In the genomic region with DNA sequence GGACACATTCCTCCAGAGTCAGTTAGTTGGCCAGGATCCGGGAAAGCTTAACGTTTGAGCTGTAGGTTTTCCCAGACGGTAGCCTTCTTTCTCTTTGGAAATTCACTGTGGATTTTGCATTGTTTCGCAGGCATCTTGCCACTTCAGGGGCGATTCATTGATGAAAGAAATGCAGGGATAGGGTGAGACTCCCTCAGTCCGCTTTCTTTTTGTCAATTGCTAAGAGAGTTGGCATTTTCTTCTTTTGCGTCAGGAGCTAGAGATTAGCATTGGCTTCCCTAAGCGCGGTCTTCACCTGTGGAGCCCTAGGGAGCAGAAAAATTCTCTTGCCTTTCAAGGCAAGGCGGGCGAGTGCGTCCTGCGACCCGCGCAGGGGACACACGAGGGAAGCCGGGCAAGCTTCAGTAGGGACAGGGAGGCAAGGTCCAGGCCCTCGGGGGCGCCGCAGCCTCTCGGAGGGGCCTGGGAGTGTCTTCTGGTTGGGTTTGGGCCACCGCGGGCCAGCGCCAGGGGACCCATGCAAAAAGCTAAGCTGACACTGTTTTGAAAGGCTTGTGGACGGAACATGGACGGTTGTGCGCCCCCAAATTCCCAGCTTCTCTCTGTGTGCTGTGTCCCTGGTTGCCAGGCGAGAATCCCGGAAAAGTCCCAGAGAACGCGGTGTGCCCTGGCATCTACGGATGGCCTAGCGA, we compare ENCODE assay signal across 8 mouse cellular contexts. TPM values are rescaled to one million over a fixed set of nuclear protein-coding genes. Genes with fewer than 3 reads are reported as not detected.
DNase-seq lines count a peak whose midpoint lies in the region; ATAC-seq lines count a peak whose summit lies in the region.

No protein-coding gene starts in this region.

- H3K4me2 ChIP-seq in kidney, embryonic 14.5 days (replicated peaks; ENCODE audit: low read depth, low read length) = peak overlapping the region; percentile 13; the same call in 1 of the 2 replicates
- peak overlapping the region; percentile 37 for H3K4me2 ChIP-seq in intestine, embryonic 15.5 days (replicated peaks)

- H3K36me3 ChIP-seq in kidney, embryonic 14.5 days (ENCODE audit: control insufficient read depth, insufficient read depth, low read length) = no peaks in the 10 kb centered on the region
- no peaks in the 10 kb centered on the region for H3K36me3 ChIP-seq in embryonic facial prominence, embryonic 10.5 days (replicated peaks)
- no peaks in the 10 kb centered on the region for H3K36me3 ChIP-seq in intestine, embryonic 15.5 days

- H3K9ac ChIP-seq in kidney, embryonic 14.5 days (ENCODE audit: low read depth, low read length) = no peak overlapping the region
- no peak overlapping the region for H3K9ac ChIP-seq in intestine, embryonic 15.5 days

- no peaks in the 10 kb centered on the region for H3K9me3 ChIP-seq in kidney, embryonic 14.5 days (ENCODE audit: control insufficient read depth, low read length)
- no peaks in the 10 kb centered on the region for H3K9me3 ChIP-seq in embryonic facial prominence, embryonic 10.5 days
- H3K9me3 ChIP-seq in intestine, embryonic 15.5 days = no peaks in the 10 kb centered on the region

- peaks cover 16% of the 10 kb centered on the region for H3K4me1 ChIP-seq in kidney, embryonic 14.5 days (ENCODE audit: control insufficient read depth, insufficient read depth, low read length)
- peaks cover 35% of the 10 kb centered on the region for H3K4me1 ChIP-seq in embryonic facial prominence, embryonic 10.5 days
- H3K4me1 ChIP-seq in intestine, embryonic 15.5 days (replicated peaks) = peaks cover 15% of the 10 kb centered on the region; the same call in 1 of the 2 replicates

- H3K27ac ChIP-seq in kidney, embryonic 14.5 days (ENCODE audit: low read depth, low read length) = no peak overlapping the region
- H3K27ac ChIP-seq in embryonic facial prominence, embryonic 10.5 days (replicated peaks) = no peak overlapping the region
- no peak overlapping the region for H3K27ac ChIP-seq in intestine, embryonic 15.5 days

- peak overlapping the region; percentile 17 for H3K4me3 ChIP-seq in kidney, embryonic 14.5 days (ENCODE audit: low read length)
- H3K4me3 ChIP-seq in embryonic facial prominence, embryonic 10.5 days = peak overlapping the region; percentile 36
- no peak overlapping the region; the same call in 1 of the 2 replicates for H3K4me3 ChIP-seq in intestine, embryonic 15.5 days (replicated peaks)

- peaks cover 49% of the 10 kb centered on the region for H3K27me3 ChIP-seq in kidney, embryonic 14.5 days (ENCODE audit: control insufficient read depth, insufficient read depth, low read length)
- H3K27me3 ChIP-seq in embryonic facial prominence, embryonic 10.5 days (replicated peaks; ENCODE audit: low read depth, poor library complexity, severe bottlenecking) = peaks cover 73% of the 10 kb centered on the region
- peaks cover 51% of the 10 kb centered on the region for H3K27me3 ChIP-seq in intestine, embryonic 15.5 days (replicated peaks)

- ATAC-seq in kidney, embryonic 14.5 days (ENCODE audit: low FRiP score, low TSS enrichment) = no peak
- ATAC-seq in intestine, embryonic 15.5 days = no peak
- no peak for ATAC-seq in megakaryocyte progenitor cell, adult 5-6 weeks (replicated peaks; ENCODE audit: poor library complexity)

- DNase-seq in kidney, postnatal 25 days = no peak
- peak; percentile 58 for DNase-seq in embryonic facial prominence, embryonic 10.5 days (ENCODE audit: low spot score)
- DNase-seq in neural tube, embryonic 10.5 days (ENCODE audit: extremely low spot score, low spot score) = peak; percentile 60
- no peak for DNase-seq in frontal cortex, postnatal 36 days (ENCODE audit: low spot score in 2 of 2)
- DNase-seq in spleen, postnatal 36 days (ENCODE audit: low spot score in 2 of 2) = no peak

- 1% methylated on average over 33 of the region's 33 CpGs for WGBS in kidney, embryonic 14.5 days
- 1% methylated on average over 33 of the region's 33 CpGs for WGBS in embryonic facial prominence, embryonic 10.5 days
- WGBS in intestine, embryonic 15.5 days = 6% methylated on average over 33 of the region's 33 CpGs

RNA-seq across cellular contexts. Expression of a gene that starts 8.8 kb away (rescaled TPM):
- polyA plus RNA-seq in kidney, embryonic 14.5 days (2014; fragmentation: Nextera tagmentation; extraction: Ambion mirVana) = 0.11 and 0.19 TPM in 2 replicates
- polyA plus RNA-seq in embryonic facial prominence, embryonic 10.5 days (2016; fragmentation: Nextera tagmentation; extraction: Ambion mirVana) = 0.39 and 0.67 TPM in 2 replicates
- polyA plus RNA-seq in intestine, embryonic 15.5 days (2015; fragmentation: Nextera tagmentation; extraction: Ambion mirVana) = not detected in 2 replicates
- total RNA-seq in megakaryocyte progenitor cell, adult 5-6 weeks (2015) = not detected in 2 replicates
- total RNA-seq in megakaryocyte progenitor cell, adult 5-6 weeks (2017) = not detected in 2 replicates

RNA-seq across cellular contexts. Expression of a gene that starts 31.9 kb away (rescaled TPM):
- 9.8 and 14.5 TPM in 2 replicates for polyA plus RNA-seq in kidney, embryonic 14.5 days (2014; fragmentation: Nextera tagmentation; extraction: Ambion mirVana)
- polyA plus RNA-seq in embryonic facial prominence, embryonic 10.5 days (2016; fragmentation: Nextera tagmentation; extraction: Ambion mirVana) = 14.7 and 15.3 TPM in 2 replicates
- polyA plus RNA-seq in intestine, embryonic 15.5 days (2015; fragmentation: Nextera tagmentation; extraction: Ambion mirVana) = 16.4 and 16.7 TPM in 2 replicates
- 7.5 and 13.9 TPM in 2 replicates for total RNA-seq in megakaryocyte progenitor cell, adult 5-6 weeks (2015)
- total RNA-seq in megakaryocyte progenitor cell, adult 5-6 weeks (2017) = 15.5 and 22.7 TPM in 2 replicates

RNA-seq across cellular contexts. Expression of a gene that starts 32.0 kb away (rescaled TPM):
- 24.1 and 31.8 TPM in 2 replicates for polyA plus RNA-seq in kidney, embryonic 14.5 days (2014; fragmentation: Nextera tagmentation; extraction: Ambion mirVana)
- 16.8 and 18.0 TPM in 2 replicates for polyA plus RNA-seq in embryonic facial prominence, embryonic 10.5 days (2016; fragmentation: Nextera tagmentation; extraction: Ambion mirVana)
- polyA plus RNA-seq in intestine, embryonic 15.5 days (2015; fragmentation: Nextera tagmentation; extraction: Ambion mirVana) = 16.5 and 20.6 TPM in 2 replicates
- 11.3 and 14.8 TPM in 2 replicates for total RNA-seq in megakaryocyte progenitor cell, adult 5-6 weeks (2015)
- 9.7 and 20.9 TPM in 2 replicates for total RNA-seq in megakaryocyte progenitor cell, adult 5-6 weeks (2017)

Comparison
In these comparisons a context has a peak if more than half of its experiments do, and no peak if none do; other contexts are left out.
1. DNase-seq: peak in embryonic facial prominence, embryonic 10.5 days (single experiment) and neural tube, embryonic 10.5 days (single experiment); none in kidney, postnatal 25 days (0 of 2), frontal cortex, postnatal 36 days (0 of 2) and spleen, postnatal 36 days (0 of 2).